Comparison of ENCODE assay signal across 9 mouse cellular contexts in the genomic region with DNA sequence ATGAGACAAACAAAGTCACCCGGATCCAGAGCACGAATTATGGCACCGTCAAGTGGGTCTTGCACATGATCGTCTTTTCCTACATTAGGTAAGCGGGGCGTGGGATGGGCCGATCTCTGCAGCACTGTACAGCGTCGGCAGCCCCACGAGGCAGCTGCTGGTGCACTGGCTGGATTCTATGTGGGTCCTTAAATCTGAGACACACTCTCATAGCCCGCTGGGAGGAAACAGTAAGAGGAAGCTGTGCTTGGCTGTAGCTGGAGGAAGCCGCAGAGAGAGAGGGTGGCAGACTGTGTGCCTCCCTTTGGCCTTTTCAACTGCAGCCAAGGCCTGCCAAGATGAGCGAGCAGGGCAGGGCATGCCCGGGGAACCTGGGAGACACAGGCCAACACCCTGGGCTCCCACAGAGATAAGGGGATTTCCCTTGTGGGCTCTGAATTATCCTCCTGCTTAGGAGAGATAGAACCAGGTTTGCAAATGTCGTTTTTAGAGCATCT. TPM values are rescaled to one million over a fixed set of nuclear protein-coding genes. Genes with fewer than 3 reads are reported as not detected.
DNase-seq lines count a peak whose midpoint lies in the region; ATAC-seq lines count a peak whose summit lies in the region.
"Had no signal": no experiment of that assay in that cellular context is flagged by ENCODE, and none has a peak within 500 bp of the region (broad histone marks: within the 10 kb centered on the region; RNA-seq: fewer than 3 reads in every experiment).

No protein-coding gene starts in this region.

- no peak overlapping the region for H3K4me2 ChIP-seq in forebrain, embryonic 16.5 days (ENCODE audit: low read length)
- H3K4me2 ChIP-seq in liver, embryonic 16.5 days (ENCODE audit: low read depth, low read length), result peak overlapping the region; percentile 26
- H3K4me2 ChIP-seq: limb, embryonic 12.5 days had no signal

- no peak overlapping the region for H3K9ac ChIP-seq in forebrain, embryonic 16.5 days (replicated peaks; ENCODE audit: low read depth, low read length)
- H3K9ac ChIP-seq in liver, embryonic 16.5 days (ENCODE audit: low read depth, low read length), result no peak overlapping the region
- H3K9ac ChIP-seq: limb, embryonic 12.5 days had no signal

- DNase-seq in forebrain, embryonic 10.5 days (ENCODE audit: extremely low spot score, low spot score), result no peak
- DNase-seq in 416B (ENCODE audit: low read depth), result peak; percentile 94
- DNase-seq in heart, postnatal 36 days, result peak; percentile 42 to 46
- DNase-seq in embryo, embryonic 9.5 days (ENCODE audit: extremely low spot score), result no peak

- ATAC-seq in forebrain, embryonic 16.5 days, result no peak
- peak; percentile 18 for ATAC-seq in activated CD4-positive, CD25-positive, alpha-beta regulatory T cell, adult 4 months
- ATAC-seq in liver, embryonic 16.5 days (ENCODE audit: low read depth), result 0 out of 2 replicates have a peak, but pooled peaks have one; percentile 50
- ATAC-seq in neutrophil, adult 5-6 weeks (ENCODE audit: extremely low read depth, insufficient number of reproducible peaks, low FRiP score, poor library complexity, severe bottlenecking), result peak; percentile 68

- H3K27ac ChIP-seq in forebrain, embryonic 10.5 days, result peak overlapping the region; percentile 4; the same call in 1 of the 2 replicates
- no peak overlapping the region for H3K27ac ChIP-seq in forebrain, embryonic 16.5 days (ENCODE audit: low read length)
- peak overlapping the region; percentile 17; the same call in 1 of the 2 replicates for H3K27ac ChIP-seq in liver, embryonic 16.5 days (ENCODE audit: low read length)
- H3K27ac ChIP-seq: limb, embryonic 12.5 days had no signal

- H3K36me3 ChIP-seq in forebrain, embryonic 10.5 days (replicated peaks), result no peaks in the 10 kb centered on the region
- H3K36me3 ChIP-seq in forebrain, embryonic 16.5 days (ENCODE audit: control insufficient read depth, insufficient read depth), result no peaks in the 10 kb centered on the region
- H3K36me3 ChIP-seq in liver, embryonic 16.5 days (ENCODE audit: control insufficient read depth, insufficient read depth), result no peaks in the 10 kb centered on the region
- H3K36me3 ChIP-seq: limb, embryonic 12.5 days had no signal

- H3K9me3 ChIP-seq in forebrain, embryonic 10.5 days, result peaks cover 5% of the 10 kb centered on the region; the same call in 1 of the 2 replicates
- no peaks in the 10 kb centered on the region for H3K9me3 ChIP-seq in forebrain, embryonic 16.5 days (ENCODE audit: control insufficient read depth, low read length)
- H3K9me3 ChIP-seq in liver, embryonic 16.5 days (replicated peaks; ENCODE audit: control insufficient read depth, low read length), result no peaks in the 10 kb centered on the region

- H3K27me3 ChIP-seq in forebrain, embryonic 10.5 days (ENCODE audit: poor library complexity, severe bottlenecking), result peaks cover 12% of the 10 kb centered on the region; the same call in 1 of the 2 replicates
- no peaks in the 10 kb centered on the region for H3K27me3 ChIP-seq in forebrain, embryonic 16.5 days (replicated peaks; ENCODE audit: control insufficient read depth, insufficient read depth, low read length)
- no peaks in the 10 kb centered on the region for H3K27me3 ChIP-seq in liver, embryonic 16.5 days (ENCODE audit: control insufficient read depth, insufficient read depth, low read depth, low read length)
- H3K27me3 ChIP-seq: limb, embryonic 12.5 days had no signal

- peaks cover 7% of the 10 kb centered on the region for H3K4me1 ChIP-seq in forebrain, embryonic 10.5 days
- H3K4me1 ChIP-seq in forebrain, embryonic 16.5 days (replicated peaks; ENCODE audit: control insufficient read depth, insufficient read depth, low read length), result no peaks in the 10 kb centered on the region; the same call in 1 of the 2 replicates
- H3K4me1 ChIP-seq in liver, embryonic 16.5 days (ENCODE audit: control insufficient read depth, low read depth, low read length), result peaks cover 8% of the 10 kb centered on the region

- H3K4me3 ChIP-seq in forebrain, embryonic 10.5 days, result no peak overlapping the region
- no peak overlapping the region; the same call in 1 of the 2 replicates for H3K4me3 ChIP-seq in forebrain, embryonic 16.5 days (replicated peaks; ENCODE audit: low read length)
- 0 out of 2 replicates have a peak overlapping the region, but pooled peaks have one; percentile 23 for H3K4me3 ChIP-seq in liver, embryonic 16.5 days (ENCODE audit: low read depth, low read length)
- H3K4me3 ChIP-seq: limb, embryonic 12.5 days had no signal

- WGBS in forebrain, embryonic 10.5 days, result 82% methylated on average over 15 of the region's 15 CpGs
- 70% methylated on average over 15 of the region's 15 CpGs for WGBS in forebrain, embryonic 16.5 days
- WGBS in liver, embryonic 16.5 days (ENCODE audit: insufficient replicate concordance), result 16% methylated on average over 15 of the region's 15 CpGs

- intact Hi-C loops in heart, postnatal 36 days (cut with DNase I), result no loop called here

RNA-seq across cellular contexts. Expression of a gene that starts 0.4 kb away (rescaled TPM):
- 0.31 and 0.60 TPM in 2 replicates for polyA plus RNA-seq in forebrain, embryonic 10.5 days (2016; fragmentation: Nextera tagmentation; extraction: Ambion mirVana)
- 2.1 and 2.4 TPM in 2 replicates for polyA plus RNA-seq in forebrain, embryonic 16.5 days (2015; fragmentation: Nextera tagmentation; extraction: Ambion mirVana)
- polyA plus RNA-seq in activated CD4-positive, CD25-positive, alpha-beta regulatory T cell, adult 4 months (2017; shearing (Covaris generic)), result 10 to 100 TPM; 62.3 to 85.8 TPM
- total RNA-seq in heart, postnatal 36 days (2021), result 1 to 10 TPM; 4.4 TPM
- 1.3 and 1.6 TPM in 2 replicates for polyA plus RNA-seq in liver, embryonic 16.5 days (2015; fragmentation: Nextera tagmentation; extraction: Ambion mirVana)
- total RNA-seq in neutrophil, adult 5-6 weeks (2017), result 3.7 and 6.3 TPM in 2 replicates

RNA-seq across cellular contexts. Expression of a gene that starts 29.8 kb away (rescaled TPM):
- 45.8 and 51.8 TPM in 2 replicates for polyA plus RNA-seq in forebrain, embryonic 10.5 days (2016; fragmentation: Nextera tagmentation; extraction: Ambion mirVana)
- polyA plus RNA-seq in forebrain, embryonic 16.5 days (2015; fragmentation: Nextera tagmentation; extraction: Ambion mirVana), result 55.1 and 57.1 TPM in 2 replicates
- polyA plus RNA-seq in activated CD4-positive, CD25-positive, alpha-beta regulatory T cell, adult 4 months (2017; shearing (Covaris generic)), result 1 to 10 TPM; 2.1 to 6.2 TPM
- 10 to 100 TPM; 66.7 to 71.1 TPM for total RNA-seq in heart, postnatal 36 days (2021)
- 1.9 and 2.2 TPM in 2 replicates for polyA plus RNA-seq in liver, embryonic 16.5 days (2015; fragmentation: Nextera tagmentation; extraction: Ambion mirVana)
- total RNA-seq in neutrophil, adult 5-6 weeks (2017), result 0.93 and 2.7 TPM in 2 replicates

Comparison
In these comparisons a context has a peak if more than half of its experiments do, and no peak if none do; other contexts are left out.
1. DNase-seq: peak in 416B (single experiment) and heart, postnatal 36 days (2 of 2); none in forebrain, embryonic 10.5 days (single experiment) and embryo, embryonic 9.5 days (single experiment).
2. RNA of a gene that starts 0.4 kb away (polyA plus RNA-seq): 62.3 to 85.8 TPM in activated CD4-positive, CD25-positive, alpha-beta regulatory T cell, adult 4 months; 2.1 to 2.4 TPM in forebrain, embryonic 16.5 days, 1.3 to 1.6 TPM in liver, embryonic 16.5 days and 0.31 to 0.60 TPM in forebrain, embryonic 10.5 days; every median in the first group is over 10 times any median in the second.